Mouse (Mus musculus) yolk sac, embryonic 10.5 days (tissue): Measurements from ENCODE around the gene Arhgap31.
"Not testable (repeated sequence)": the region's sequence is repeated elsewhere in the genome, so short reads cannot be mapped to it uniquely, and the experiment has no call there.

Source experiments
- DNase-seq: peaks from one replicate; pipeline ENCODE4 v3.0.0-alpha.2; 2017; ENCODE audit warnings: low spot score

Gene Arhgap31

GRCm38 (mm10) chr16:38728576-38729132 lies 15.6 kb upstream of the Arhgap31 start:
- no peak for DNase-seq

DNA sequence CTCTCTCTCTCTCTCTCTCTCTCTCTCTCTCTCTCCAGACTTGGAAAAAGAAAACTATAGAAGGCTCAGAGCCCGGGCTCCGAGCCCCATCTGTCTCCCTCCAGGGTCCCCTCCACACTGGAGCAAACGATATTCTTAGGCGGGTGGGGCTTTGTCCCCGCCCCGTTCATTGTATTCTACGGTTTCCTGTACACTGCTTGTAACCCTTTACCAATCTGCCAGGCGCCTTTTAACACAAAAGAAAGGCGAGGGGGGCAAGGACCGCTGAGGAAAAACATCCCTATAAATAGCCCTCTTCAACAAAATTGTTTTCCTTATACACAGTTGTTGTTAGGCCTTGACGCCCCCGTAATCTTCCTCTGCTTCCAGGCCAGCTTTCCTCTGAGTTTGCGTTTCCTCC lies 11.9 kb upstream of the Arhgap31 start:
- no peak for DNase-seq

DNA sequence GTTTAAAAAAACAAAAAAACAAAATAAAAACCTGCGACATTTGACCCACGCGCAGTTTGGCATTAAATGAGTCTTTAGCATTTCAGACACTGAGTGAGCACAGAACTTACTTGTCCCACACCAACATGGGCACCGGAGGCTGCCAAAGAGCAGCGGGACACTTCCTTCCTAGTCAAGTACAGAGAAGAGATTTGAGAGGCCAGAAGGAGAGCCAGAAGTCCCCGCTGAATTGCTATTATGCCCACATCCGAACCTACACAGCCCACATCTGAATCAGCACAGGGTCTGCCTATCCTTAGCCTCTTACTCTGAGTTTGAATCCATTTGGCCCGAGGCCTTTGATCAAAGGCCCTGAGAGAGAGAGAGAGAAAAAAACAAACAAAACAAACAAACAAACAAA lies 11.2 kb upstream of the Arhgap31 start:
- no peak for DNase-seq

DNA sequence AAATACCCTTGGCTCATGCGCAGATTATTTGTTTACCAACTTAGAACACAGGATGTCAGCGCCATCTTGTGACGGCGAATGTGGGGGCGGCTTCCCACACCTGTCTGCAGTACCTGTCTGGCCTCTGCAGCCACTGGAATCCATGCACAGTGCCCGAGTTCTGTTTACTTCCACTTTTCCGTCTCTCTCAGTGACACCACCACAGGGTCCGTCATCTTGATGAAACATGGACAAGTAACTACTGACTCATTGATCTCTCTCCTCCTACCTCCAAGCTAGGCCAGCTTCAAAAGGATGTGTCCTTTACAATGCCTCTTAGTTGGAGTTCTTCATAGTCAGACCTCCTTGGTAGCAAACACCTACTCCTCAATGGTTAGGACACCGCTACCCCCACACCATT lies 8.3 kb upstream of the Arhgap31 start:
- DNase-seq, result no peak

- DNase-seq, result not testable (repeated sequence)
These were observed 1.1 kb upstream of the Arhgap31 start for GRCm38 (mm10) chr16:38714259-38714526.

- DNase-seq, result no peak
These were observed 557 bp upstream of the Arhgap31 start for GRCm38 (mm10) chr16:38713404-38714258.

- DNase-seq, result peak; percentile 29
These were observed 969 bp downstream of the Arhgap31 start for GRCm38 (mm10) chr16:38712105-38712504.

- no peak for DNase-seq
These were observed 1.8 kb downstream of the Arhgap31 start for GRCm38 (mm10) chr16:38711245-38711644.

GRCm38 (mm10) chr16:38708962-38709520 lies 4.0 kb downstream of the Arhgap31 start:
- no peak for DNase-seq

DNA sequence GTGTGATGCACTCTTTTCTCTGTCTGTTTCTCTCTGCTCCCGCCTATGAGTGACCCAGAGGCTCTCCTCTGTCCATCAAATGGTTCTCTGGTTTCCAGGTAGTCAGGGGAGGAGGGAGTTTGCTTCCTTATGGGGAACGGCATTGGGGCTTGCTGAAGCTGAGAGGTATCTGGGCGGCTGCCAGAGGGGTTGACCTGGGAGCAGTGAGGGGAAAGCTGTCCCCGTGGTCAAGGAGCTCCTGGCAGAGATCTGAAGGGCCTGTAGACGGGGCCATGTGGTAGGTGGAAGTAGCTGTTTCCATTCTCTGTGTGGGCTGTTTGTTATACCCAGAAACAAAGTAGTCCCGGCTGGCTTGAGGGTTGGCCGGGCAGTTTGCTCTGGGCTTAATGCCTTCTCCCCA lies 6.3 kb downstream of the Arhgap31 start:
- no peak for DNase-seq

DNA sequence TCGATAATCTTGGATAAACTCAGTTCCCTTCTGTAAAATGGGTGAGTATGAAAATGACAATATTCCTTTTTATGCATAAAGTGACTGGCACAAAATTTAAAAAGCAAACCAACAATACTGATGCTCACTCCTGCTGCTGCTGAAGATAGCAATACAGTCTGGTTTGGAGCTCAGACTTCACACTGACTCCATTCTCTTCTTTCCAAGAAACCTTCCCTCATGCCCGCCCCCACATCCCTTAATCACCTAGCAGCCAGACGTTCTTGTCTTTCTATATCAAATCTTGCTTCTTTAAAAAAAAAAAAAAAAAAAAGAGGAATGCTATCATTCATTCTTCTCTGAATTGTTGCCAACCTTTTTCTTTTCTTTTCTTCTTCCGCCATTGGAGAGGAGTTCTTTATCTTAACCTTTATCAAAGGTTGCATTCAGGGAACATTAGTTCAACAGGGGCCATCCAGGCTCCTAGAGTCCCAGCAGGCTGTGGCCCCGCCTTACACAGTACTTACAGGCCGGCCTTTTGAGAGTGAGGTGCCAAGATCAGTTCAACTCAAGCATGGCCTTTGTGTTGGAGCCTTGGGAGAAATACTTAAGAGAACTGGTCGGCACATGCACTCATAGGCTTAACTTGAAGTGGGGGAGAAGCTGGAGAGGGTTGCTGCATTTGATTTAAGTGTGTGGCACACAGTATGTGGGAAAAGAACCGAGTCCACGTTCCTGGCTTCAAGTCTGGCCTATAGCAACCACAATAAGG lies 7.4 kb downstream of the Arhgap31 start:
- no peak for DNase-seq

DNA sequence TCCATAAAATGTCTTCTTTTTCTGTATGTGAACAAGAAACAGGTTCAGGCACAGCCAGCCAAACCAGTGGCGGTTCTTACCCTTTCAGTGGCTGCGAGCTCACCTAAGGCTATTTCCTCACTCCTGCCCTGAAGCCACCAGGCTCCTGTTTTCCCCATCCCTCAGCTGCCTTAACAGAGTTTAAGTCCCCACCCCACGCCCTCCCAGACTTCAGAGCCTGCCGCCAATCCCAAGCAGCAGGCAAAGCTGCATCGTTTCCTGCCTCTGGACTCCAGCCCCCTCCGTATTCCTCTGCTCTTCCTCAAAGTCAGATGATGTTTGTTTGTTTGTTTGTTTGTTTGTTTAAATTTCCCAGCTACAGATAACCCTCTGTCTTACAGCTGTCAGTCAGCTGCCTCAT lies 9.6 kb downstream of the Arhgap31 start:
- no peak for DNase-seq

GRCm38 (mm10) chr16:38702316-38702715 lies 10.8 kb downstream of the Arhgap31 start:
- DNase-seq, result no peak

DNA sequence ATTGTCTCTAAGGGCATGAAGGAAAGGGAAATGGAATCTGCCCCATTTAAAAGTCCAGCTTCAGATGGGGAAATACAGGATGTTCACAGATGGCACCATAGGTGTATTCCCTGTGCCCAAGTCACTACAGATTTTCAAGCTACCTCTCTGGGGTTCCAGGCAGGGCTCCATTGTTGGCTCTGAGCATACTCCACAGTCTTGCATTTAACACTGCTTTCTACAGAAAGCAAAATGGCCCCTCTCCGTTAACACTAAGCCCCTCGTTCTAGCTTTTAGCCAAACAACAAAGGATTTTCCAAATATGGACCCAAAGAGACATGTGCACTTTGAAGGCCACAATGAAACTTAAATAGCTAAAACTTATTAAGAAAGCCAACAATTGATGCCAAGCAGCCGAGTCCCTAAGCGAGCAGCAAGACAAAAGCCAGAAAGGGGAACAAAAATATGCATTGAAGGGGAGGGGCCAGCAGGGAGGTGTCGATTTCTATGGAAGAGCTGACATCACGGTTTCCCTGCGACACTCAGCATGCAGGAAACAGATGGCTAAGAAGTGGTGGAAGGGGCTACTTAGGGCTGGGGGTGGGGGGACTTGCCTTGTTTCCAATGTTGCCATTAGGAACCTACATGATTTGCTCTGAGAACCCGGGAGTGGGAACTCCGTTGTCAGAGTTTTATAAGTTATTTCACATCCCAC lies 11.4 kb downstream of the Arhgap31 start:
- DNase-seq, result no peak

- DNase-seq, result no peak
These were observed 12.5 kb downstream of the Arhgap31 start for GRCm38 (mm10) chr16:38700392-38701162.

- DNase-seq, result no peak
These were observed 15.5 kb downstream of the Arhgap31 start for GRCm38 (mm10) chr16:38697611-38698010.

DNA sequence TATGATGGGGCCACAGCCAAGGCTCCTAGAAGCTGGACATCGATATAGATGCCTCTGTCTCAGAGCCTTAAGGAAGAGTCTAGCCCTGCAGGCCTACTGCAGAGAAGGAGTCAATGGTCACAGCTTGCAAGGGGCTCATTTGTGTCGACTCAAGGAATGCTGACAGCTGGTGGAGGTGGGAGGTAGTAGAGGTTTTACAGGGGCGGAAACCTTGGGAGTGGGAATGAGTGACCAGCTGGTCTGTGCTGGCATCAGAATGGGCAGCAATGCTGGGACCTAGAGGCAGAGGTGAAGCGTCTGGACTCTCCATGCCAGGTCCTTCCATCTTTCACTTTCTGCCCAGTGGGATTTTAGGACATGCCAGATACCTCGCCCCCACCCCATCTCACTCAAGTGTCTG lies 17.5 kb downstream of the Arhgap31 start:
- DNase-seq, result no peak

- no peak for DNase-seq
These were observed 18.1 kb downstream of the Arhgap31 start for GRCm38 (mm10) chr16:38694906-38695540.

DNA sequence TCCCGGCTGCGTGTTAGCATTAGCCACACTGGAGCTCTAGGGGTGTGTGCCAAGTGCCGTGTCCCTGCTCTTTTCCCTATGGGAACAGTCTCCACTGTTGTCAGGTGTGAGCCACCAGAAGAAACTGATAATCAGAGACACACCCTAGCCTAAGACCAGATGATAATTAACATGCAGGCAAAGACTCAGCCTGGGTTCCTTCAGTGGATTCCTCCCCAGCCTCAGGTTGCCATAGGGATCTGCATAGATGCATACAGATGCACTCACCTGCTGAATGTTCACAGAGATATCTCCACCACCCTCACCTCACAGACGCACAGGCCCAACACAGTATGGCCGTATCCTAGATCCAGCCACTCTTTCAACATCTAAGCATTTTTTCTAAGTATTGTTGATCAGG lies 22.6 kb downstream of the Arhgap31 start:
- DNase-seq, result no peak

- DNase-seq, result no peak
These were observed 23.3 kb downstream of the Arhgap31 start for GRCm38 (mm10) chr16:38689786-38690185.
